Mouse (Mus musculus) hindbrain, postnatal 0 days (tissue): ENCODE results near the gene Sdhc. TPM values are rescaled to one million over a fixed set of nuclear protein-coding genes. Genes with fewer than 3 reads are reported as not detected.
A peak's percentile ranks its signal among the peaks of the same experiment; 100 is the strongest.
"Not testable (repeated sequence)": the region's sequence is repeated elsewhere in the genome, so short reads cannot be mapped to it uniquely, and the experiment has no call there.

ENCODE experiments used
- ATAC-seq: fragments of 200-750 bp; cut with Nextera tagmentation; 2 replicates; pipeline ENCODE4 v1.8.0; 2017; ENCODE audit warnings: mild to moderate bottlenecking, moderate TSS enrichment, moderate library complexity
- DNase-seq: peaks from one replicate; pipeline ENCODE4 v3.0.0-alpha.2; 2015; ENCODE audit warnings: low spot score
- H3K27ac ChIP-seq: fragments of 300-500 bp; sonication (generic); 2 replicates; pipeline ENCODE4 v1.5.1; 2014; ENCODE audit warnings: mild to moderate bottlenecking
- H3K27me3 ChIP-seq: fragments of 300-500 bp; sonication (generic); 2 replicates; pipeline ENCODE4 v1.6.1; 2014; ENCODE audit warnings: low read length, mixed read lengths; ENCODE audit not compliant: insufficient read depth
- H3K36me3 ChIP-seq: fragments of 300-500 bp; sonication (generic); 2 replicates; pipeline ENCODE4 v1.6.1; 2014; ENCODE audit warnings: low read length, mixed read lengths; ENCODE audit not compliant: insufficient read depth
- H3K4me1 ChIP-seq: fragments of 300-500 bp; sonication (generic); 2 replicates; pipeline ENCODE4 v1.6.1; 2014; ENCODE audit warnings: antibody characterized with exemption, low read length, mixed read lengths; ENCODE audit not compliant: insufficient read depth
- H3K4me2 ChIP-seq: fragments of 300-500 bp; sonication (generic); 2 replicates; pipeline ENCODE4 v1.6.1; 2014; ENCODE audit warnings: low read depth, mild to moderate bottlenecking, low read length, moderate library complexity, mixed read lengths
- H3K4me3 ChIP-seq: fragments of 300-500 bp; sonication (generic); 2 replicates; pipeline ENCODE4 v1.5.1; 2014; ENCODE audit warnings: low read length
- H3K9ac ChIP-seq: fragments of 300-500 bp; sonication (generic); replicated peaks from 2 replicates; pipeline ENCODE4 v1.6.1; 2014; ENCODE audit warnings: mild to moderate bottlenecking, low read length, moderate library complexity, mixed read lengths
- H3K9me3 ChIP-seq: fragments of 300-500 bp; sonication (generic); 2 replicates; pipeline ENCODE4 v1.6.1; 2016; ENCODE audit warnings: low read length, mixed read lengths
- CTCF ChIP-seq: IDR thresholded peaks from 2 replicates; pipeline ENCODE4 v1.5.1; 2016; ENCODE audit warnings: antibody characterized with exemption, control low read depth, low read depth
- WGBS: fragments of 180-500 bp; shearing (Covaris S2); extraction: QIAGEN DNeasy Blood & Tissue Kit; methylation state at CpG from one replicate; pipeline ENCODE4 v1.1.7; 2014; 5-methylcytosine and 5-hydroxymethylcytosine counted together
- polyA plus RNA-seq: library from polyadenylated mRNA; unstranded; fragments of >200 nt; fragmentation: Nextera tagmentation; extraction: Ambion mirVana; gene quantifications from 2 replicates; pipeline ENCODE4 v1.2.1, GENCODE M21; 2015
- total RNA-seq: library from RNA; depleted of rRNA; stranded (reverse); fragments of >200 nt; gene quantifications from 2 replicates; pipeline ENCODE4 v1.2.3, GENCODE M21; 2014

Gene Sdhc
- total and polyA plus RNA-seq, 2 experiments from 2014 or later = 227 to 320 TPM

DNA sequence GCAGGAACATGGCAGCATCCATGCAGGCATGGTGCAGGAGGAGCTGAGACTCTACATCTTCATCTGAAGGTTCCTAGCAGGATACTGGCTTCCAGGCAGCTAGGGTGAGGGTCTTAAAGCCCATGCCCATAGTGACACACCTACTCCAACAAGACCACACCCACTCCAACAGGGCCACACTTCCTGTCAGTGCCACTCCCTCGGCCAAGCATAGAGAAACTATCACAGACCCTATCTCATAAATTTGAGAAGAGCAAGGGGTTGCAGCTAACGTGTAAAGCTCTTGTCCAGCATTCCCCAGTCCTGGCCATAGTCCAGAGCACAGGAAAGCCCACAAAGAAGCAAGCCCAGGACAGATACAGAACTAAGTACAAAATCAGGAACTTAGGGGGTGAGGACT, 49.4 kb downstream of the Sdhc start:
- Histone ChIP-seq H3K4me2 (peak overlapping the region; percentile 58; the same call in 1 of the 2 replicates), H3K36me3 (no peaks in the 10 kb centered on the region), H3K4me1 (no peaks in the 10 kb centered on the region), H3K27ac (no peak overlapping the region), H3K9ac (no peak overlapping the region), H3K4me3 (no peak overlapping the region), H3K9me3 (no peaks in the 10 kb centered on the region), H3K27me3 (no peaks in the 10 kb centered on the region)
- DNase-seq (no peak), ATAC-seq (no peak)
- WGBS = 61% methylated on average over 2 of the region's 2 CpGs
- no peak for TF ChIP-seq CTCF

DNA sequence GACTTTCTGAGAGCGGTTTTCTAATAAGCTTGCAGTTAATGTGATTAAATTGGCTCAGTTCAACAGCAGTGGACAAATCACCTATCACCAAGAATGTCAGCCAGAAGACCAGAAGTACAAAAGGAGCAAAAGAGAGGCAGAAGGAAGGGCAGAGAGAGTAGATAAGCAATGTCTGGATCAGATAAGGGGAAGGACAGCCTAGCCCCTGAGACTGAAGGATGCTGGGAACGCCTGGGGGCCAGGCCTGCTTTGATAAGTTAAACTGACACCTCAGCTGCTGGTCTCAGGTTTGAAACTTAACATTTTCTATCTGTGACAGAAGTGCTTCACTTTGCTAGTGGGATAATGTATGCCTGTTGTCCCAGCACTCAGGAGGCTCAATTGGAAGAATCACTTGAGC, 52.8 kb downstream of the Sdhc start:
- no peaks in the 10 kb centered on the region for H3K27me3 ChIP-seq
- no peak for DNase-seq
- no peak overlapping the region for H3K4me3 ChIP-seq
- H3K36me3 ChIP-seq = no peaks in the 10 kb centered on the region
- no peak for ATAC-seq
- TF ChIP-seq CTCF = no peak
- no peak overlapping the region for H3K4me2 ChIP-seq
- no peaks in the 10 kb centered on the region for H3K4me1 ChIP-seq
- 39% methylated on average over 2 of the region's 2 CpGs for WGBS
- H3K9me3 ChIP-seq = no peaks in the 10 kb centered on the region
- no peak overlapping the region for H3K9ac ChIP-seq
- H3K27ac ChIP-seq = no peak overlapping the region

DNA sequence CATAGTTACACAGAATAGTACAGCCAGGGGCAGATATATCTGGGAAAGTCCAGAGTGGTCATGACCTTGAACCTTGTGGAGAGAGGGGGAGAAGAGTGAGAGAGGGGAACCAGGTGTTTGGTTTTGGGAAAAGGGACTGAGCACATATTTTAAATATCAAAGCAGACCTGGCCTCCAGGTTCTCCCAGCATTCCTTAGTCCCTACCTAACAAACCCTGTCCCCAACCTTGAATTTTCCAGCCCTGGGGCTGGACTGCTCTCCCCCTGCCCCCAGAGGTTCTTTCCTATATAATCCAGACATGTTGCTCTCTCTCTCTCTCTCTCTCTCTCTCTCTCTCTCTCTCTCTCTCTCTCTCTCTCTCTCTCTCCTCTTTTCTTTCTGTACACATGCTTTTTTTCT, 53.3 kb downstream of the Sdhc start:
- H3K4me3 ChIP-seq = no peak overlapping the region
- no peaks in the 10 kb centered on the region for H3K4me1 ChIP-seq
- no peak for ATAC-seq
- no peaks in the 10 kb centered on the region for H3K36me3 ChIP-seq
- H3K4me2 ChIP-seq = no peak overlapping the region
- no peak for TF ChIP-seq CTCF
- H3K27ac ChIP-seq = no peak overlapping the region
- H3K9me3 ChIP-seq = no peaks in the 10 kb centered on the region
- no peaks in the 10 kb centered on the region for H3K27me3 ChIP-seq
- DNase-seq = no peak
- H3K9ac ChIP-seq = no peak overlapping the region

DNA sequence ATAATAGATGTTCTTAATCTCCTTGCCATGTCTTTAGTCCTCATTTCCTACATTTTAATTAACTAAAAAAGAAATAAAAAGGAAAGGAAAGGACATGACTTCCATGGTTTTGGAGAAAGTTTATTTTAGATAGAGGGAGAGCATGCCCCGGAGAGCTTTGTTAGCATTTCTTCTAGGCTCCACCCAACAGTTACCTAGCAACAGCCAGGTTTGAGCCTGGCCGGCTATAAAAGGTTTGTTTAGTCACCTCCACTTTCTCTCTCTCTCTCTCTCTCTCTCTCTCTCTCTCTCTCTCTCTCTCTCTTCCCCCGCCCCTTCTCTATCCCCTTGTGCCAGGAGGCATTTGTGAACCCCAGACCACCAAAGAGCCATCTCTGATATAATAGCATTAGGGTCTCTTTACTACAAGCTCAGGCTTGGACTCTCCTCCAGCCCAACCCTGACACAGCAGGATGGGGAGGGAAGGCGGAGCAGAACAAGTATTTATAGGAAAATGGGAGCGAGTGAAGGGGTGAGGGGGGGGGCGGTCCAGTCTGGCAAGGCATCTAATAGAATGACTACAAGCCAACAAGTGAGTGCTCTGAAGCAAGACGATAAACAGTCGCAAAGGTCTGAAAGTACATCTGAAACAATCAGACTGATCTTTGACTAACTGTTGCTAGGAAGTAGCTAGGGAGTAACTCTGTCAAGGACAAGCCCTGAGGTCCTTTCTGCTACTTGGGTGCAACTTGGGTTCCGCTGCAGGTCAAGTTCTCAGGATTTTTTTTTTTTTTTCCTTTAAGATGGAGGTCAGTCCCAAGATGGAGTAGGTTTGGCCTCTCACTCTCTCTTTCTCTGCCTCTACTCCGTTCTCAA, 54.1 kb downstream of the Sdhc start:
- no peak for TF ChIP-seq CTCF
- no peak overlapping the region for H3K9ac ChIP-seq
- H3K4me2 ChIP-seq = 0 out of 2 replicates have a peak overlapping the region, but pooled peaks have one; percentile 13
- no peak overlapping the region for H3K27ac ChIP-seq
- no peaks in the 10 kb centered on the region for H3K9me3 ChIP-seq
- no peak overlapping the region for H3K4me3 ChIP-seq
- no peaks in the 10 kb centered on the region for H3K4me1 ChIP-seq
- DNase-seq = peak; percentile 13
- ATAC-seq = no peak
- 25% methylated on average over 10 of the region's 10 CpGs for WGBS
- H3K27me3 ChIP-seq = no peaks in the 10 kb centered on the region
- H3K36me3 ChIP-seq = no peaks in the 10 kb centered on the region

DNA sequence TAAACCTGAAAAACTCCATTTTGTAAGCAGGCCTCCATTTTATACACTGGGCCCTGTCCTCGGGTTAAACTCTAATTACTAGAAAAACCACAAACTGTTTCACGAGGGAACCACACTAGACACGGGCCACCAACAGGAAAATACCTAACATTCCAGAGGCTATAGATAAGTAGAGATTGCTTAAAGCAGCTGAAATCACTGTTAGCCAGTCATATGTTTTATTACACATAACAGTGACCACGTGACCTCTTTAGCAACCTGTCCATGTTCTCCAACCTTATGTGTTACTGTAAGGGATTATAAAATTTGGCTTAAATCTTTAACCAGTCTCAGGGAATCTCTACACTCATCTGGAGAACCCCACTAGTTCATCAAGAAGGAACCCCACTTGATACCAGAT, 56.0 kb downstream of the Sdhc start:
- no peak overlapping the region for H3K27ac ChIP-seq
- DNase-seq = no peak
- H3K27me3 ChIP-seq = no peaks in the 10 kb centered on the region
- ATAC-seq = no peak
- H3K36me3 ChIP-seq = no peaks in the 10 kb centered on the region
- H3K4me1 ChIP-seq = no peaks in the 10 kb centered on the region
- no peak overlapping the region for H3K9ac ChIP-seq
- no peak overlapping the region for H3K4me3 ChIP-seq
- no peak overlapping the region for H3K4me2 ChIP-seq
- 85% methylated on average over 4 of the region's 4 CpGs for WGBS
- no peaks in the 10 kb centered on the region for H3K9me3 ChIP-seq
- TF ChIP-seq CTCF = no peak

DNA sequence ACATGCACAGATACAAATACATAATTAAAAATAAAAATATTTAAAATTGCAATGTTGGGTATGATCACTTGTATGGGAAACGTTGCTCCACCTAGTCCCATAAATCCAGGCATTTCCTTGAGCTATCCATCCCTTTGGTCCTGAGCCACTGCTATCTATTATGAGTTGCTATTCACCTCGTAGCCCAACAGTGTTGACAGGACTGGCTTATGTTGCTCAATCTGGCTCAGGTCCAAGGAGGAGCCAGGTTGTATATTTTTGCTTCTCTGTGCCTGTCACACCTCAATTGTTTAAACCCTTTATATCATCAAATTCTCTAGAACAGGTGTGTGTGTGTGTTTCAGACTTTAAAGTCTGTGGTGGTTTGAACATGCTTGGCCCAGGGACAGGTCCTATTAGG, 59.6 kb downstream of the Sdhc start:
- Histone ChIP-seq H3K9ac (no peak overlapping the region), H3K27ac (no peak overlapping the region), H3K27me3 (no peaks in the 10 kb centered on the region), H3K4me3 (no peak overlapping the region), H3K36me3 (no peaks in the 10 kb centered on the region), H3K9me3 (no peaks in the 10 kb centered on the region), H3K4me2 (no peak overlapping the region), H3K4me1 (no peaks in the 10 kb centered on the region)
- DNase-seq (no peak), ATAC-seq (no peak)
- no peak for TF ChIP-seq CTCF
- WGBS = 78% methylated on average over 2 of the region's 2 CpGs

DNA sequence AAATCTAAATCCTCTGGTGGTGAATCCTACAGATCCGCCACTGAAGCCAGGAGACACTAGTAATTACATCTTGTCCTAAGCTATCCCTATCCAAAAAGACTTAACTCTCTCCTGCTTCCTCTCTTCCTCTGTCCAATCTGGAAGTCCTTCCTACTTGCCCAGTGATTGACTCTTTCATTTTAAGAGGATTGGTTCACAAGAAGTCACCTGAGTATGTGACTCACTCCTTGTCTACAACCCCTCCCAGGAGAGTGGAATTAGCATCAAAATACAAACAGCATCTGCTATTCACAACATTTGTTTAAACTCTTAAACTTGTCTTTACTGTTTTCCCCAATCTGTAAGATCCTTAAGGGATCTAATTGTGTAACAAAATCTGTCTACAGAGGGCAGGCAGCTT, 60.5 kb downstream of the Sdhc start:
- no peak overlapping the region for H3K27ac ChIP-seq
- no peak overlapping the region for H3K4me2 ChIP-seq
- H3K9ac ChIP-seq = no peak overlapping the region
- DNase-seq (no peak), ATAC-seq (no peak)
- H3K27me3 ChIP-seq = no peaks in the 10 kb centered on the region
- no peak overlapping the region for H3K4me3 ChIP-seq
- TF ChIP-seq CTCF = no peak
- no peaks in the 10 kb centered on the region for H3K4me1 ChIP-seq
- no peaks in the 10 kb centered on the region for H3K9me3 ChIP-seq
- H3K36me3 ChIP-seq = no peaks in the 10 kb centered on the region
- WGBS = 89% methylated on average over 1 of the region's 1 CpGs

DNA sequence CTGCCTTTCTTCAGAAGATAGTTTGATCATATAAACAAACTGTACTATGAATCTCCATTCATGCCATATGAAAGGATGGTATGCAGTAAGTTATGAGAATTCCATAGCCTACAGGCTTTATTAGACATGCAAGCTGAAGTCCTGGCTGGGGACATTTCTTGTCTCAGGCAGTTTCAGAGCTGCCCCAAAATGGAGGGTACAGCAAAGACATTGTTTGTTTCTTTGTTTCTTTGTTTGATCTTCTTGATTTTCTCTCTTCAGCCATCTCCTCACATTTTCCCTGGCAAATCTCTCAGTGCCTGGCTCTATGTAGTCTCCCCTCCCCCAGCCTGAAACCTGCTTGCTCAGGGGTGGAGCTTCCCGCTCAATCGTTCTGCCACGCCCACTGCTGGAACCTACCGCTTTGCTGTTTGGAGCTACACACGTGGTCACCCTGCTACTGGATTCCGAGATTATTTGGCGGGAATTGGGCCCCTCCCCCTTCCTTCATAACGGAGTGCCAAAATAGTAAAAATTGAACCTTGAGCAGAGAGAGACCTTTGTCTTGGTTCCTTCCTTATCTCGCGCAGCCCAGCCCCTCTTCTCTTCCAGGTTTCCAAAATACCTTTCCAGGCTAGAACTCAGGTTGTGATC, 62.0 kb downstream of the Sdhc start:
- peak overlapping the region; percentile 31; the same call in 1 of the 2 replicates for H3K4me2 ChIP-seq
- ATAC-seq, H3K9ac ChIP-seq, DNase-seq, H3K4me3 ChIP-seq, H3K9me3 ChIP-seq, H3K27me3 ChIP-seq, H3K4me1 ChIP-seq, H3K36me3 ChIP-seq, H3K27ac ChIP-seq: not testable (repeated sequence)
- WGBS = 3% methylated on average over 10 of the region's 10 CpGs
